Mouse (Mus musculus) adipocyte (in vitro differentiated cells): Measurements from ENCODE around the gene Cltc.
"Not testable (repeated sequence)": the region's sequence is repeated elsewhere in the genome, so short reads cannot be mapped to it uniquely, and the experiment has no call there.

Source experiments
- DNase-seq: peaks from one replicate; pipeline ENCODE4 v3.0.0-alpha.2; 2016; ENCODE audit warnings: low spot score

Cltc gene

DNA sequence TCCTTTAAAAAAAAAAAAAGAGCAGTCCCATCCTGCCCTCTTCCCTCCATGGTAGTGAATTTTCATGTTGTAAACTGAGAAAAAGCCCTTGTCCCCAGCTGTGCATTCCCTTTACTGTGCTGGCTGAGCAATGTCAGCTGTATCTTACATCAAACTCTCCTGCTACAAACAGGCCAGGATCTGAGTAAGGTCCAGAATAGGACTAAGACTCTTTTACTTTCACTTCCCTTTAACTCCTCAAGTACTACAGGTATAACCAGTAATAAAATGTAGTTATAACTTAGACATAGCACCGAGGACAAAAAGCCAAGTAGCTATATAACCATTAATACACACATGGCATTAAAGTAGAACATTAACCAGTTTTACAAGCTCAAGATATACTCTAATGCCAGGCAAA is 18.4 kb downstream of the Cltc start:
- no peak for DNase-seq

DNA sequence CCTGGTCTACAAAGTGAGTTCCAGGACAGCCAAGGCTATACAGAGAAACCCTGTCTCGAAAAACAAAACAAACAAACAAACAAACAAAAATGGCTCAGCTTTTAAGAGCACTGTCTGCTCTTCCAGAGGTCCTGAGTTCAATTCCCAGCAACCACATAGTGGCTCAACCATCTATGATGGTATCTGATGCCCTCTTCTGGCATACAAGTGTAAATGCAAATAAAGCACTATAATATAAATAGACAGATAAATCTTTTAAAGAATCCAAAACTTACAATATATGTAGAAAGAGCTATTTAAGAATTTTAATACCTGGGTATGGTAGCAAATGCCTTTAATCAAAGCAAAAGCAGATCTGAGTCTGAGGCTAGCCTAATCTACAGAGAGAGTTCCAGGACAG is 19.1 kb downstream of the Cltc start:
- DNase-seq, result not testable (repeated sequence)

DNA sequence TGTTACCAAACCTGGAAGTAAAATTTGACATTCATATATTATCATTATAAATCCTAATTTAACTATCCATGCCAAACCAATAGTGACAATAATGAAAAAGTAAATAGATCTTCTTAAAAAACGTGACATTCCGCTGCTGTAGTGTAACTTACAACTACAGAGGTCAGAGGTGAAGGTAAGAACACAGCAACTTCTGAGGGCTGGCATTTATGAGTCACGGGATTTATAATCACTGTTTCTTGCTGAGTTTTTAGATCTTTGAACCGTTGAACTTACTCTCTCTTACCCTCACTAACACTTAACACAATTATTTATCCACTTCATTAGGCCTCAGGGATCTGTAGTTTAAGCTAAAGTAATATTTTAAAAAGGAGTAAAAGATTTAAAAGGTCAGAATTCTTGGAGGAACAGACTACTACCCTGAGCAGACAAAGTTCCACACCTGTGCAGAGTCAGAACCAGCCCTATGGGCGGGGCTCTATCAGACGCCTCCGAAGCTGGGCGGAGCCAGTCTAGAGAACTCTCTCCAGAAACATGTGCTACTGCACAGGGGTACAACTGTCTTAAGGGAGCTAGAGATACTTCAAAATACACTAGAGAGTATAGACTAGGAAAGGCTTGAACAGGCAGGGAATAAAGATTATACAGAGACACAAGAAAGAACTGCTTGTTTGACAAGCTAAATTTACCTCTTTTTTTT is 19.9 kb downstream of the Cltc start:
- no peak for DNase-seq

DNA sequence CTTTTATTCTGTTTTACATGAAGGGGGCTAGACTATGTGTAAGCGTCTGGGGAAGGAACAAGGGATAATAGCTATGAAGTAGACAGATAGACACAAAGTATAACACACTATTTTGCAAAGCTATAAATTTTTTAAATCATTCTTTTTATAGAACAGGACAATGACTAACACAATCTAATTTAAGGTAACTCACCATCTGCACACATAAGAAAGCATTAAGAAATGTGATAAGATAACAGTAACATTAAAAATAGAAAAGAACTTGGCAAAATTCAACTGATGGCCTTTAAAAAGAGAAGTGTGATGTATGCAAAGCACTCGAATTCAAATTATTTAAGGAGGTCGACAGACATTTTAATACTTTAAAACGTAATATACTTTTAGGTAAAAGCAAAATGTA is 22.4 kb downstream of the Cltc start:
- DNase-seq, result no peak

DNA sequence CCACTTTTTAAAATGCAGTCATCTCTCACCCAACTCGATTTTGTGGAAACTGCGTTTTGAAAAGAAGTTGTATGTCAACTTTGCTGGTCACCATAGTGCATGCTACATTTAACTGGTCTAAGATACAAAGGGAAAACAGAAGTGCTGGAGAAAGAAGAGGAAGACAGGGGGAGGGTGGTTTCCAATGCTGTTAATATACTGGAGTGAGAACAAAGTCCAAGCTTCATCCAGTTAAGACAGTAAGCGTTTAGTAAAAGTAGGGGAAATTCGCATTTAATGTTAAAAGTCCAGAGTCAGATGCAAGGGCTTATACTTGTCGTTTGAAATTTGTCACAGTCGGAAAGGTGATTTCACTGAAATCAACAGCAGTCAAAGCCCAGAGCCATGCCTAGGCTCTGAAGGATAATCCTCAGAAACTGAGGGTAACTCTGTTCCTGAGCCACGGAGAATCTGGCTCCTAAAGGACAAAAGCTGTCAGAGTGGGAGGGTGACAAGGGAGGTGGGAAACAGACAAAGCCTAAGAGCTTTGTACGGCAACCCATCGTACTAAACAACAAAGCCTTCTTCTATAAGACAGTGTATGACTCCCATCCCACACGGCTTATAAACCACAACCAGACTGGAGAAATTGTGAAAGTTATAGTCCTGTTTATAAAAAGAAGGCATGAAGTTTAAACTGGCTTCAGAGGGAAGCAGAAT is 23.0 kb downstream of the Cltc start:
- DNase-seq, result no peak

DNA sequence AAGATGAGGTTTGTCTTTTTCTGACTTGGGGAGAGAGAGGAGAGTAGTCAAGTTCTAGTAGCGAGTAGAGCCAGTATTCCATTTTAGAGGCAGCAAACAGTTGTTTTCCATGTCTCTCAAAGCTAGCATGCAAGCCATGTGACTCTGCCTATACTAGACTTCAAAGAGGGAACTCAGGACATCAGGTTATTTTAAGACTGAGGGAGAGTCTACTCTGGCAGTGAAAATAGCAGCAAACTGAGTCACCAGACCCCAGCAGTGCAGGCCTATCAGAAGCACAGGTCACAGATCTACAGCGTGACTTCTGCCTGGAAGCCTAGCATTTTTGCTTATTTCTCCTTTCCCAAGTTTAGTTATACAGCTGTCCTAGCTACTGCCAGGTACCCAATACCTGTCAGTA is 25.9 kb downstream of the Cltc start:
- no peak for DNase-seq

DNA sequence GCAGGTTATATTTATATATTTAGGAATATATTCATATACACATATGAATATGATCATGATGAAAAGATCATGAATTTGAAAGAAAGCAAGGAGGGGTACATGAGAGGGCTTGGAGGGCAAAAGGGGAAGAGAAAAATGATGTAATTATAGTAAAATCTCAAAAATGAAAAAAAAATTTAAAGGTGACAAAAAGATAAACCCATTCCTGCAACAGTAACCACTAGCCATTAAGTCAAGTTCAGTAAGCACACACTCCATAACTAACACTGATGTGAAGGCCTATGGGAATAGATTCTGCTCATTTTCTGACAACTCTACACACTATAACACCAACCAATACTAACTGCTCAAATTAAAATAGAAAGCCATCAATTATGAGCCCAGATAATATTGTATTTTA is 31.8 kb downstream of the Cltc start:
- no peak for DNase-seq

DNA sequence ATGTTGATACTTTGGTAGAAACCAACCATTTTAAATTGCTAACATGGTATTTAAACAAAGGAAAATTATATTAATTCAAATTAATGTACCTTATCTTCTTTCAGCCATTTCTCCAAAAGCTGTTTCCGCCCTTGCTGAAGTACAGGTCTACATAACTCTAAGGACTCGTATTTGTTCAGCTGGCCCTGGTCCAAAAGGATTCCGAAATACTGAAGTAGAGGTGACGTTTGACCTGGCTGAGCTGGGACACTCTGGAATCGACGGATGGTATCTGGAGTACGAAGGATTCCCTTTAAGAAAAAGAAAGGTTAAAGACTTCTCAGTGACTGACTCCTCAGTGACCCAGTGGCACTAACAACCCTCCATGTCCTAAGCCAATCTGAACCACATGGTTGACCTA is 32.4 kb downstream of the Cltc start:
- no peak for DNase-seq

DNA sequence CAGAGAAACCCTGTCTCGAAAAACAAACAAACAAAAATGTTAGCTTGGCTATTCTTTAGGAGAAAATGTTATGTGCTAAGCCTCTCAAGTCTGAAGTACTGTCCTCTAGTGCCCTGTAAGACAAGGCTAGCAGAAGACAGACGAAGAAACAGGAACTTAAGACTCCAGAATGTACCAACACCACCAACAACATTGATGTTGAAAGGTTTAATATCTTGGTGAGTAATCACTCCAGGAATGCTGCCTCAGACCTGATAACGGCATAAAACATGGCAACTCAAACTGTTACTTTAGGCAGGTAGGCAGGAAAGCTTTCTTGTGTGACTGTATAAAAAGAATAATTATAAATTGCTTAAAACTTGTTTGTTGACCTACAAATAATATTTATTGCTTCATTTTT is 33.4 kb downstream of the Cltc start:
- no peak for DNase-seq

DNA sequence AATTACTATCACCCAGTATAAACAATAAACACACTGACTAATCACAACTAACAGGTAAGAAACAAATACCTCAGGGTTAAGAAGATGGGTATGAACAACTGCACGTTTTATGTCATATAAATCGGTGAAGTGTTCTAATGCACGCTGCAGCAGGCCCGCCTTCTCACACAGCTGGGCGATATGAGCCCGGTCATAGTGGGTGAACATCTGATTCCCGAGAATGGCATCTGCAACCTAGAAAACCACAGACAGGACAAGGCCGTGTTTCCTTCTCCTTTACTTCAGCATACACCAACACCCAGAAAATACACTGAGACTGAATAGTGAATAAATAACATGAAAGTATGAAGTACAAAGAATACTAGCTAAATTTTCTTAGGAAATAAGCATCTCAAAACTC is 38.0 kb downstream of the Cltc start:
- DNase-seq, result no peak

DNA sequence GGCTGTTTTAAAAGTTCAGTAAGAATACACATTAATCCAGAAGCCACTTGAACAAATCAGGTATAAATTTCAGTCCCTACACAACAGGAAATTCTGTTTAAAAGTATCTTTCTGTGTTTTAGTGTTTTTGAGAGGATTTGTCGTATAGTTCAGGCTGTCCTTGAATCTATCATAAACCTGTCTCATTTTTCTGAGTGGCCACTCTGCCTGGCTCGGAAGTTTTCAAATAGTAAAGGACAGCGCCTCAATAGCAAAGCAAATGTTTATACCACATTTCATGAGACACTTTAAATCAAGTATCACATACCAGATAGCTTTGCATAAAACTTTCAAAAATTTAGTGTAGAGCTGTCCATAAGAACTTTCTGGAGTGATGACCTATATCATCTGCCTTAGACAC is 39.0 kb downstream of the Cltc start:
- no peak for DNase-seq

DNA sequence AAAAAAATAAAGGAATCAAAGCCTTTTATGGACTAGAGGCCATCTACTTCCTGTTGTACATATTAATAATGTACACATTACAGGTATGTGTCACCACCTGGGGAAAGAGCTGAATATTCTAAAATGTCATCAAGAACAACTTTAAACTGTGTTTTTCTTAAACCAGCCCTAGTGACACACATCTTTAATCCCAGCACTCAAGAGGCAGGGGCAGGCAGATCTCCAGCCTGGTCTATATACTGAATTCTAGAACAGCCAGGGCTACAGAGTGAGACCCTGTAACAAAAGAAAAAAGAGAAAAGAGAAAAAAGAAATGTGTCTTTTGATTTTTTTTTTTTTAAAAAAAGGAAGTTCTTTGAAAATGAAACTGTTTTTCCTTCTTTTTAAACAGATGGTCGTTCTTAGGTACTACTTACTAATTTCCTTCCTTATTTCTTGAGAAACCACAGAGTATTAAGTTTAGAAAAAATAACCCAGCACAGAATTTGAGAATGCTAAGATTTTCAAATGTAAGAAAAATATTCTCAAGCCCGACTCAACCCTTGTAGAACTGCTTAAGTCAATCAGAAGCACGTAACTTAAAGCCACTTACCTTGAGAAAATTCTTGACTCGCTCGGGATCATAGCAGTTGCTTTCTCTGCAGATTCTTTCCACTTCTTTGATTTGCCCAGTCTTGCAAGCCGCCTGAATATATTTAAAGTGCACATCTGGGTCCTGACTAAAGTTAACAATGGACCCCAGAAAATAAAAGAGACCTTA is 39.9 kb downstream of the Cltc start:
- no peak for DNase-seq

DNA sequence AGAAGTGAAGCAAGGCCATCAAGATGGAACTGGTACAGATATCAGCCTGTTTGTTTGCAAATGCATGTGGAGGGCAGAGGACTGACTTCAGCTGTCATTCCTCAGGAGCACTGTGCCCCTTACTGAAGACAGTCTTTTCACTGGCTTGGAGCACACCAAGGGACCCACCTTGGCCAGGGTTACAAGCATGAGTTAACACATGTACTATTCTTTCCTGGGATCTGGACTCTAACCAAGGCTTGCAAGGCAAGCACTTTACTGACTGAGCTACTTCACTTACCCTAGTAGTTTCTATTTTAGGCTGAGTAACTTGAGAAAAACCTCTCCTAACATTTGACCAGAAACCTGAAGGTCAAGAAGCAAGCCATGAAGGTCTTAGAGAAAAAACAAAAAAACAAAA is 42.8 kb downstream of the Cltc start:
- no peak for DNase-seq

DNA sequence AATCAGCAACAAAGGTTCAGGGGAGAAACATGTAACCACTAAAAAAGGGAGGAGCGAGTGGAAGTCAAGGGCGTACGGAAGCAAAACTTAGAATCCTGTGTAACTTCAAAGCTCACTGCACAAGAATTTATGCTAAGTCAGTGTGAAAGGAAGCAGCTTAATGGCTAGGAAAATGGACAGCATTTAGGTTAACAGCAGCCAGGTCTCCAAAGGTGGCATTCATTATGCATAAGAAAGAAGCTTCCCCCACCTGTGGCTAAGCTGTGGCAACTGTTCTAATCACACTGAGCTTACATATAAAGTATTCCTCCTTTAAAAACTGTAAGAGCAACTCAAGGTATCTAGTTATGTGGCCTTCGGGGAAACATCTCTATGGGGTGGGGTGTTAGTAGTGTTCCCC is 56.2 kb downstream of the Cltc start:
- DNase-seq, result no peak

DNA sequence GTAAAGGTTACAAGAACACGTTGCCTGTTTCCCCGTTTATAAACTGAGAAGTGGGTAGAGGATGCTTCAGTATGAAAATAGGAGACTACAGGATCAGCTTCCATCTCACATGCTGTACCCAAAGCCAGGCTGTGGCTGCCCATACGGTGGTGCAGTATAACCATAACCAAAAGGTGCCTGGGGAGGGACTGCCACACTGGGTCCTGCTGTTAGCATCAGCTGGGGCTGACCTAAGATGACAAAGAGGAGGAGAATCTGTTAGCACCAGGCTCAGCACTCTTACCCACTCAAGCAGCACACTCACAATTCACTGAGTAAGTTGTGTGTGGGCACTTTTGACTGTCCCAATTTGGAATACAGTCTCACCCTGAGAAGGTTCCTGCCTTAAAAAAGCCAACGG is 61.9 kb downstream of the Cltc start:
- DNase-seq, result no peak

DNA sequence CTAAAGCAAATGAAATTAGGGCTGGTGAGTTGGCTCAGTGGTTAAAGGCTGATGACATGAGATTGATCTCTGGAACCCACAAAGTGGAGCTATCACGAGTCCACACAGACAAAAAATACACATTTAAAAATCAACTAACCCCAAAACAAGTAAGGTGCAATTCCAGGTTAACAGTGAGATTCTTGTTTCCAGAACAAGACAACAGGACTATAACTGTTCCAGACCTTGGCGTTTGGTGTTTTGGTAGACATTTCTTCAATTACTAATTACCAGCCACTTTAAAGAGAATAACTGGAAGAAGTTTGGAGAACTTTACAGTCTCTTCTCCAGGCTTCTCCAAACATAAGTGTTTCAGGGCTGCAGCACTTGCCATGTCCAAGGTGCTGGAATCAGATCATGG is 64.8 kb downstream of the Cltc start:
- DNase-seq, result no peak

DNA sequence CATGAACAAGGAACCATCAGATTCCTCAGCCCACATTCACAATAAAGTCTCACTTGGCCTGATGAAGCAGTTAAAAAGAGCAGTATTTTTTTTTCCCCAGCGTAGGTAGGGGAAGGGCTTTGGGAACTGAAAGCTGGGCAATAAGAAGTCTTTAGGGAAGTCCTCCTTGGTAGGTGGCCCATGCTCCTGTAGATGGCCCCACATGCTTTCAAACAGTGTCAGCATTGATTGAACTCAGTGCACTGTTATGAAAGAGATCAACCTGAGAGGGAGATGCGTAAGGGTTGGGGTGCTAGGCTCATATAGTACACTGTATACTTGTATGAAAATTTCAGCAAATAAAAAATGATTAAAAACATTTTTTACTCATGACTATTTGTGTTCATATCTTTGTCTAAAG is 65.4 kb downstream of the Cltc start:
- DNase-seq, result no peak

DNA sequence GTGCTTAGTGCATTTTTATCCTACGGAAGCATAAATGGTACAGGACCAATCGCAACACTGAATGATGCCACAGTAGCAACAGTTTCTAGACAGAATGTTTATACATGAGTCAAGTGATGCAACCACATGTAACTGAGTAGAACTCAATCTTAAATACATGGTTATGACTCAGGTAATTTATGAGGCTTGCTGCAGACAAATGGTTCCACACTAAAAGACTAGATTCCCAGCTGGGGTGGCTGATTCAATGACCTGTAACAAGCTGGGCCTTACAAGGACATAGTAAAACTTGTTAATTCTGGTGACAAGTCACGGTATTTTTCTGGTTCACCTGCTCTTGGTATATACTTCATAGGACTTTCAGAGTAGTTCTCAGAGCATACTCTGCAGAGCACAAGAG is 65.9 kb downstream of the Cltc start:
- peak; percentile 33 for DNase-seq

DNA sequence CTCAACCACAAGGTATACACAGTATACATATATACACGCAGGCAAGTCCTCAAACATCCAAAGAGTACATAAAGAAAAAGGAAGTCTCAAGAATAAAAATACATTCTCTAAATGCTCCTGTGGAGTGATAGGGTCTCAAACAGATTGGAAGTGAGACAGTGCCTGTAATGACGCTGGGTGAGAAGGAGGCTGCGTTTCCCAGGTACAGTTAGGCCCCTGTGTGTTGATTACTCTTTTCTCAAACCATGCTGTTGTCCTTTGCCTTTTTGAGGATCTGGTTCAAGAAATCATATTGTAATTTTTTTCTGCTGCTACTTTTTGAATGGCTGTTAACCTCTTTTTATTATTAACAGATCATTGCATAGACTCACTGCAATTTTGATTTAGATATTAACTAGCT is 67.0 kb downstream of the Cltc start:
- no peak for DNase-seq

DNA sequence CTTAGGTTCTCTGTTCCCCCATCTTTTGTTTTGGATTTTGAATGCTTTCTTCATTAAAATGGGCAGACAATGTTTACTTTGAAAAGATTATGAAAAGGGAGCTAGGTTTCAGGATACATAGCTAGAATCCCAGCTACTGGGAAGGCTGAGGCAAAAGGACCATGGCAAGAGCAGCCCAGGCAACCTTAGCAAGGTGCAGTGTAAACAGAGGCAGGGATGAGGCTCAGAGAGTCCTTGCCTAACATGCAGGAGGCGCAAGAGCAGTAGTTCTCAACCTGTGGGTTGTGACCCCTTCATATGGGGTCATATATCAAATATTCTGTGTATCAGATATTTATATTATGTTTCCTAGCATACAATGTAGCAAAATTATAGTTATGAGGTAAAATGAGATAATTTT is 72.0 kb downstream of the Cltc start:
- DNase-seq, result no peak

DNA sequence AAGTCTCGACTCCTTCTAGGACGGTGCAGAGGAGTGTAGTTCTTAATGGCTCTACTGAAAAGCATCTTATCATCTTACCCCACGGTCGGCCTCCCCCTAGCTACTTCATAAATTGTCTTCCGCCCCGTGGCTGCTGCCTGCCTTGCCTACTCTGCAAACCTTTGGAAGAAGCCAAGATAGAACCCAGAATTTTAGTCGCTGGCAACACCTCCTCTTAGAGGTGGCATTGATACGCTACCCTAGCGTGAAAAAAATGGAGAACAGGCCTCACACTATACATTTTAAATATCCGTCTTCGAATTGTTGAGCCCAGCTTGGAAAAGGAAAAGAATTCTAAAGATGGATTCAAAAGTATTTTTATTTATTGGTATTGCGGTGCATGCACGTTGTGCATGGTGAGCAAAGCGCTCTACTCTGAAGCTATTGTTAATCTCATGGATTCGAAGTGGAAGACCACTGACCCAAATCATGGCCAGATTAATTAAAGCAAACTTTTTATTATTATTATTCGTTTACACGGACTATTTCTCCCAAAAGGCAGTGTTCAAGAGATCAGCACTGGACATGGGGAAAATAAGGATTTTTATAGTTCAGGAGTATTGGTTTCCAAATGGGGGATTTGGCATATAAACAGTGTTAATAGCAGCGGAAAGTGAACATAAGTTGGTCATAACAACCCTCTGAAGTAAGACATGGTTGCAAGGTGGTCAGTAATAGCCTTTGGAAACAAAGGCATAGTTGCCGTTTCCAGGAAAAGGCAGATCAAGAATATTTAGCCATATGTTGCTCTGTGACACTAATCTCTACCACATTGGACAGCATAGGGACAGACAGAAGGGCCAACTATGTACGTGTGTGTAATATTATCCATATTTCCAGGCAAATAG is 73.0 kb downstream of the Cltc start:
- no peak for DNase-seq

DNA sequence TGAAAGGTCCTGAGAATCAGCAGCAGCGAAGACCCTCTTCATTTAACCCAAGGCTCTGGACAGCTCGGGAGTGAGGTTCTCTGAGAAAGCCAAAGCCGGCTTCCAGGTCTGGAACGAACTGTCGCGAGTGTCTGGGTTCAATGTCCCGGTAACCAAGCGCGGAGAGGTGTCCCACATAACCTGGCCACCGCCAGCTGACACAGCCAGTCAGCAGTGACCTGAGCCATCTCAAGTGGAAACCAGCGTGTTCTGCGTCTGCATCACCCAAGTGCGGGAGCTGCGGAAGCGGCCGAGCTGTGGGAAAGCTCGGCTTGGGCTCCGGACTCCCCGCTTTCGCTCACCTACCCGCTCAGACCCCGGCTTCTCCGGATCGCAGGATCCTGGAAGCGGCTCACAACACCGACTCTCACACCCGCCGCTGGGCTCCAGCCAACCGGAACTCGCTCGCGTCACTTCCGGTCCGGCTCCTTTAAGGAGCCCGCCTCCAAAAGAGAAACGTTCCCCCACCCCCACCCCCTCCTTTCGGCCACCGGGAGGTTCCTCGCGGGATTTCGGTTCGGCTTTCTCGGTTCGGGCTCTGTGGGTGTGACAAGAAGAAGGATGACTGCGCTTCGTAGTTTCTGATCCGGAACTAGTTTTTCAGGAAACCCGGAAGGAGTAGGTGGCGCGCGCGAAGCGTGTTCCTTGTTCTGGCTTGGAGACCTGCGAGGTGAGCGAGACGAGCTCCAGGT is 73.8 kb downstream of the Cltc start, which contains the start of the genes Vmp1 and Ptrh2:
TSS of gene Vmp1 (minus strand) at position 442 of the 731 bp plus-strand sequence.
TSS of gene Ptrh2 (plus strand) at position 591 of the 731 bp plus-strand sequence.
- peak; percentile 98 for DNase-seq
